Mouse (Mus musculus): ENCODE results near the gene Spry1. TPM values are rescaled to one million over a fixed set of nuclear protein-coding genes. Genes with fewer than 3 reads are reported as not detected.

Spry1 gene
- polyA plus RNA-seq, 1 experiment from 2014 or later = 9.2 TPM

DNA sequence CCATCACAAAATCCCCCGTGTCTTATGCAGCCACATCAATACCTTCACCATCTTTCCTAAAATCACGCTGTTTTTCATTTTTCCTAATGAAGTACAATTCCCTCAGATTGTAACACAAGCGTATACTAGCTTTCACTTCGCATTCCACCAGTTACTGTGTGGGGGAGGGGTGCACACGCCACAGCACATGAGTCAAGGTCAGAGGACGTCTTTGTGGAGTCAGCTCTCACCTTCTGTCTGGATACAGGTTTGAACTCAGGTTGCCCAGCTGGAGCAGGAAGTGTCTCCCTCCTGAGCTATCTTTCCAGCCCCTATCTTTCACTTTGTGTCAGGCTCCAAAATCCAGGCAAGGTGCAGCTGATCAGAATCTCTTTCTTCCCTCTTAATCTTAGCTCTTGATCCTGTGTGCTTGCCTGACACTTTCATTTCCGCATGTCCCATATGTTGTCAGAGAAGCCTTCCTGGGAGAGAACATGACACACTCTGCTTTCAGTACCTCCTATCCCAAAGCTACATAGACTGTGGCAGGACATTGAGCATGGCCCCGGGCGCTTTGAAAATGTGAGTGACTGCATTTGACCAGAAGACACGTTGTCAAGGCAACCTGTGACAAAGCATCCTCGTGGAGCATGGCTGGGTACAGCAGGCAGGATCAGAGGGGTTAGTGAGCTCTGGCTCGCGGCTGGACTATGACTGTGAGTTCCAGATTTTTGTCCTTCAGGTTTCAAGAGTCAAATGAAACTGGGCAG is 33.9 kb downstream of the Spry1 start:
- H3K4me2 ChIP-seq (replicated peaks; ENCODE audit: low read depth) = 0 out of 2 replicates have a peak overlapping the region, but pooled peaks have one; percentile 4
- no peak overlapping the region for H3K9ac ChIP-seq (ENCODE audit: low read depth, low read length)
- peak; percentile 39; the same call in 1 of the 2 replicates for ATAC-seq
- TF ChIP-seq CTCF (IDR thresholded peaks at IDR 0.05; ENCODE audit: low read depth) = no peak
- H3K27me3 ChIP-seq (replicated peaks; ENCODE audit: control insufficient read depth, insufficient read depth, low read length) = 0 out of 2 replicates have a peak, but pooled peaks cover 7% of the 10 kb centered on the region
- no peaks in the 10 kb centered on the region for H3K9me3 ChIP-seq (ENCODE audit: control insufficient read depth)
- no peak overlapping the region for H3K27ac ChIP-seq (ENCODE audit: low read depth, low read length)
- no peaks in the 10 kb centered on the region for H3K36me3 ChIP-seq (ENCODE audit: control insufficient read depth, insufficient read depth)
- H3K4me1 ChIP-seq (replicated peaks; ENCODE audit: control insufficient read depth, insufficient read depth, low read length) = no peaks in the 10 kb centered on the region
- H3K4me3 ChIP-seq (ENCODE audit: low read depth, low read length) = no peak overlapping the region
- WGBS = 62% methylated on average over 13 of the region's 13 CpGs

DNA sequence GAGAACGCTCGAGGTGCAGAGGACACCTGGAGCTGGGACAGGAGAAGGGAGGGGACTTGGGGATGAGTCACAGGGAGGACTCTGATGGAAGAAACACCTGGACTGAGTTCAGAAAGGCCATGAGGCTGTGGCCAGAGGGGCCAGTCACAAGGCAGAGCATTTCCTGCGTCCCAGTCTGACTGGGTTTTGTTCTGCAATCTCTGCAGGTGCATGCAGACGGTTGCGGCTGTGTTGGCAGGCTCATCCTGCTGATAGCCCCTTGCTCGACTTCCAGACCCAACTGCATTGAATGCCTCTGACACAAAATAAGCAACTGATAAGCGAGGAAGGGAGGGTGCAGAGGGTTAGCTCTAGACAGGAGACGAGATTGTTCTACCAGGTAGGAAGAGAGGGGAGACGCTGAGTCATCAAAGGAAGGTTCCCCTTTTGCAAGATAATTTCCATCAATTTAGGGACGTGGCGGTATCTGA is 35.3 kb downstream of the Spry1 start:
- peak; percentile 36; the same call in 1 of the 2 replicates for ATAC-seq
- Histone ChIP-seq H3K27ac (ENCODE audit: low read depth, low read length) (no peak overlapping the region), H3K4me2 (replicated peaks; ENCODE audit: low read depth) (no peak overlapping the region), H3K27me3 (replicated peaks; ENCODE audit: control insufficient read depth, insufficient read depth, low read length) (0 out of 2 replicates have a peak, but pooled peaks cover 7% of the 10 kb centered on the region), H3K9ac (ENCODE audit: low read depth, low read length) (no peak overlapping the region), H3K9me3 (ENCODE audit: control insufficient read depth) (no peaks in the 10 kb centered on the region), H3K4me3 (ENCODE audit: low read depth, low read length) (no peak overlapping the region), H3K36me3 (ENCODE audit: control insufficient read depth, insufficient read depth) (no peaks in the 10 kb centered on the region), H3K4me1 (replicated peaks; ENCODE audit: control insufficient read depth, insufficient read depth, low read length) (no peaks in the 10 kb centered on the region)
- WGBS = 51% methylated on average over 11 of the region's 11 CpGs
- TF ChIP-seq CTCF (IDR thresholded peaks at IDR 0.05; ENCODE audit: low read depth) = no peak

DNA sequence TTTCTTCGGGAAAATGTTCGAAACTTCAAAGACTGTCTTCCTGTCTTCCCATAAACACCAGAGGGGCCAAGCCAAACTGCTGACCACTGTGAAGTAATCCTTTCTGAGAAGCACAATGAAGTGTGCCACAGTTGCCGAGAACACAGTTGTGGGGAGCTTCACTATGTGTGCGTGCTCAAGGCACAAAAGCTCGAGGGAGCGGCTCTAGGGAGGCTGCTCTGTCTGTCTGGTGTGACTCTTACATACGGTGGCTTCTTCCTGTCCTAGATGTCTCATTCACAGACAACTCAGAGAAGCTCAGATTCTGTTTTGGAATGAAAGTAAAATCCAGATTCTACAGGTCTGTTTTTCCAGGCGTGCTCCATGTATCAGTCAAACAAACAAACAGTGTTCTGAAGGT is 36.5 kb downstream of the Spry1 start:
- Histone ChIP-seq H3K27me3 (replicated peaks; ENCODE audit: control insufficient read depth, insufficient read depth, low read length) (0 out of 2 replicates have a peak, but pooled peaks cover 3% of the 10 kb centered on the region), H3K4me3 (ENCODE audit: low read depth, low read length) (no peak overlapping the region), H3K9me3 (ENCODE audit: control insufficient read depth) (no peaks in the 10 kb centered on the region), H3K36me3 (ENCODE audit: control insufficient read depth, insufficient read depth) (no peaks in the 10 kb centered on the region), H3K9ac (ENCODE audit: low read depth, low read length) (no peak overlapping the region), H3K4me2 (replicated peaks; ENCODE audit: low read depth) (no peak overlapping the region), H3K4me1 (replicated peaks; ENCODE audit: control insufficient read depth, insufficient read depth, low read length) (no peaks in the 10 kb centered on the region), H3K27ac (ENCODE audit: low read depth, low read length) (no peak overlapping the region)
- WGBS = 76% methylated on average over 8 of the region's 8 CpGs
- ATAC-seq = no peak
- TF ChIP-seq CTCF (IDR thresholded peaks at IDR 0.05; ENCODE audit: low read depth) = no peak

DNA sequence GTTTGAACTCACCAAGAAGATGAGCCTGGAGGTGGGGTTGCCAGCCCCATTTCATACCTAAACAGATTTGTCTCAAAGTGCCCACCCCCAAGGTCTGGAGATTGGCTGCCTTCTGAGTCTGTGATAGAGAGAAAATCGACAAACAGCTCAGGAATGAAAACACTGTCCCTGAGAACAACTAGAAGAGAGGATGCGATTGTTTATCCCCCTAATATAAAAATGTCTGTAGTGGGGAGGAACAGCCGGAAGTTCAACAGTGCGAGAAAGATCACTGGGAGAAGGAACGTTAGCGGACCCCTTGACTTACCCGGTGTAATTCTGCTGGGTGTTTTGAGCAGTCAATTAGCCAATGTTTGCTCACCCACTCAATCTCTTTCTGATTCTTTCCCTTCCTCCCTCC is 46.5 kb downstream of the Spry1 start:
- 38% methylated on average over 7 of the region's 7 CpGs for WGBS
- Histone ChIP-seq H3K4me1 (replicated peaks; ENCODE audit: control insufficient read depth, insufficient read depth, low read length) (0 out of 2 replicates have a peak, but pooled peaks cover 3% of the 10 kb centered on the region), H3K27ac (ENCODE audit: low read depth, low read length) (no peak overlapping the region), H3K9ac (ENCODE audit: low read depth, low read length) (no peak overlapping the region), H3K36me3 (ENCODE audit: control insufficient read depth, insufficient read depth) (no peaks in the 10 kb centered on the region), H3K9me3 (ENCODE audit: control insufficient read depth) (no peaks in the 10 kb centered on the region), H3K4me2 (replicated peaks; ENCODE audit: low read depth) (peak overlapping the region; percentile 70; the same call in 1 of the 2 replicates), H3K4me3 (ENCODE audit: low read depth, low read length) (no peak overlapping the region), H3K27me3 (replicated peaks; ENCODE audit: control insufficient read depth, insufficient read depth, low read length) (no peaks in the 10 kb centered on the region)
- no peak for ATAC-seq
- TF ChIP-seq CTCF (IDR thresholded peaks at IDR 0.05; ENCODE audit: low read depth) = no peak

DNA sequence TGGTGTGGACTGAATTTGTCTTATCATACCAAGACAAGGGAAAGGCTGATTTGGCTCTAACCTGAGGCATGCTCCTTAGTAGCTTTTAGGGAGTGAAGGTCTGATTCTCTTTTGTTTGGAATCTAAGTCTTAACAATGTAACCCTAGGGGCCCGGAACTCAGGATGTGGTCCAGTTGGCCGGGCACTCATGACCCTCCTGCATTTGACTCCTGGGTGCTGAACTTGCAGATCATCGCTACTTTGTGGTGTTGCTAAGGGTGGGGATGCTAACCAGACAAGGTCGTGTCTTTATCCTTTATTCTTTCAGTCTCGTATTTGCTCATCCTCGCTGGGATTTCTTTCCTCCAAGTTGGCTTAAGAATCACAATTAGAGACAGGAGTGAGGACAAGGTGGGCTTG is 47.0 kb downstream of the Spry1 start:
- no peaks in the 10 kb centered on the region for H3K9me3 ChIP-seq (ENCODE audit: control insufficient read depth)
- H3K27me3 ChIP-seq (replicated peaks; ENCODE audit: control insufficient read depth, insufficient read depth, low read length) = no peaks in the 10 kb centered on the region
- H3K36me3 ChIP-seq (ENCODE audit: control insufficient read depth, insufficient read depth) = no peaks in the 10 kb centered on the region
- 0 out of 2 replicates have a peak overlapping the region, but pooled peaks have one; percentile 1 for H3K9ac ChIP-seq (ENCODE audit: low read depth, low read length)
- no peak overlapping the region for H3K27ac ChIP-seq (ENCODE audit: low read depth, low read length)
- TF ChIP-seq CTCF (IDR thresholded peaks at IDR 0.05; ENCODE audit: low read depth) = no peak
- H3K4me3 ChIP-seq (ENCODE audit: low read depth, low read length) = peak overlapping the region; percentile 30
- peak overlapping the region; percentile 70 for H3K4me2 ChIP-seq (replicated peaks; ENCODE audit: low read depth)
- 0 out of 2 replicates have a peak, but pooled peaks cover 3% of the 10 kb centered on the region for H3K4me1 ChIP-seq (replicated peaks; ENCODE audit: control insufficient read depth, insufficient read depth, low read length)
- WGBS = 30% methylated on average over 6 of the region's 6 CpGs
- ATAC-seq = peak; percentile 20; the same call in 1 of the 2 replicates

DNA sequence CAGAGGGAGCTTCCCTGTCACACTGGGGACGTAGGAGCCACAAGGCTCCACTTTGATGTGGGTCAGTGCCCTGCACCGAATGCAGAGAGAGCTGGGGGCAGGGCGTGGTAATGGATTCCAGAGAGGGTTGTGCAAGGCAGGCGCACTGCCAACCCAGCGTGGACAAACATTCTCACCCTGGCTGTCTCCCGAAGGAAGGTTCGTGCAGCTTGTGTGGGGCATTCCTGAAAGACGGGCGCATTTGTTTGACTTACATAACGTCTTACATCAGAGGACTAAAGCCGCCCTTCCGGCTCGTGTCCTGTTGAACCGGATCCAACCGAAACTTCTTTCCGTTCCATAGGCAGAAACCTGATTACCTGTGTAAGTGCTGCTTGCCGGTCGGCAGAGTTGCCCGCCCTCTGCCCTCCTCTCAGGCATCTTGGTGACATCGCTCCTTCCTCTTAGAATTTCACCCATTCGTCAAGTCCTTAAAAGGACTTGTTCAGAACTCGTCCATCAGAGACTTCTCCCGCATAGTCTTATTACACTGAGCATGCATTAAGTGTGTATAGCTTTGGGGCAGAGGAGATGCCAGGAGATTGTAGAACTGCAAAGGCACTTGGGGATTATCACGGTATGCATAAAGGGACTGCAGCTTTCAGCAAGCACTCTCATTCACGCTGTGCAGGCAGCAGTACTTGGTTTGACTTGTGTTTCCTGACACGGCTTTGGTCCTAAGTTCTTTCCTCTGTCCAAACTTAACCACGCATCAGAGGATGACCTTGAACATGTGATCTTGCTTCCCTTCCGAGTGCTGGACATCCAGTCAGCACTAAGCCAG is 47.6 kb downstream of the Spry1 start:
- Histone ChIP-seq H3K9me3 (ENCODE audit: control insufficient read depth) (no peaks in the 10 kb centered on the region), H3K4me1 (replicated peaks; ENCODE audit: control insufficient read depth, insufficient read depth, low read length) (0 out of 2 replicates have a peak, but pooled peaks cover 3% of the 10 kb centered on the region), H3K27ac (ENCODE audit: low read depth, low read length) (no peak overlapping the region), H3K36me3 (ENCODE audit: control insufficient read depth, insufficient read depth) (no peaks in the 10 kb centered on the region), H3K9ac (ENCODE audit: low read depth, low read length) (0 out of 2 replicates have a peak overlapping the region, but pooled peaks have one; percentile 1), H3K4me2 (replicated peaks; ENCODE audit: low read depth) (peak overlapping the region; percentile 70), H3K4me3 (ENCODE audit: low read depth, low read length) (peak overlapping the region; percentile 30), H3K27me3 (replicated peaks; ENCODE audit: control insufficient read depth, insufficient read depth, low read length) (no peaks in the 10 kb centered on the region)
- no peak for TF ChIP-seq CTCF (IDR thresholded peaks at IDR 0.05; ENCODE audit: low read depth)
- 18% methylated on average over 28 of the region's 28 CpGs for WGBS
- ATAC-seq = peak; percentile 84

Measured in intestine, postnatal 0 days (tissue).